Mouse (Mus musculus): ENCODE results near the gene Pth.

Pth gene

GRCm38 (mm10) chr7:113388470-113388869 is at the start of gene Pth:
Gene Pth (minus strand): TSS chr7:113388570.
- in situ Hi-C loops (cut with MboI, MseI) = no loop called here

GRCm38 (mm10) chr7:113436312-113436711 is 47.9 kb upstream of the Pth start:
- in situ Hi-C loops (cut with MboI, MseI) = no loop called here

GRCm38 (mm10) chr7:113434286-113434685 is 45.9 kb upstream of the Pth start:
- in situ Hi-C loops (cut with MboI, MseI) = no loop called here

- in situ Hi-C loops (cut with MboI, MseI) = no loop called here
Measured at GRCm38 (mm10) chr7:113433451-113433850, 45.1 kb upstream of the Pth start.

- in situ Hi-C loops (cut with MboI, MseI) = no loop called here
Measured at GRCm38 (mm10) chr7:113432891-113433290, 44.5 kb upstream of the Pth start.

GRCm38 (mm10) chr7:113420771-113421170 is 32.4 kb upstream of the Pth start:
- in situ Hi-C loops (cut with MboI, MseI) = no loop called here

GRCm38 (mm10) chr7:113419070-113419782 is 30.9 kb upstream of the Pth start:
- in situ Hi-C loops (cut with MboI, MseI) = no loop called here

GRCm38 (mm10) chr7:113416536-113416935 is 28.2 kb upstream of the Pth start:
- in situ Hi-C loops (cut with MboI, MseI) = no loop called here

- in situ Hi-C loops (cut with MboI, MseI) = no loop called here
Measured at GRCm38 (mm10) chr7:113415256-113415655, 26.9 kb upstream of the Pth start.

GRCm38 (mm10) chr7:113408712-113409111 is 20.3 kb upstream of the Pth start:
- in situ Hi-C loops (cut with MboI, MseI) = no loop called here

- in situ Hi-C loops (cut with MboI, MseI) = no loop called here
Measured at GRCm38 (mm10) chr7:113398083-113398482, 9.7 kb upstream of the Pth start.

- in situ Hi-C loops (cut with MboI, MseI) = no loop called here
Measured at GRCm38 (mm10) chr7:113396661-113397060, 8.3 kb upstream of the Pth start.

- in situ Hi-C loops (cut with MboI, MseI) = no loop called here
Measured at GRCm38 (mm10) chr7:113391619-113392018, 3.2 kb upstream of the Pth start.

GRCm38 (mm10) chr7:113377875-113378658 is 10.3 kb downstream of the Pth start:
- in situ Hi-C loops (cut with MboI, MseI) = loop anchor here (5.0 kb wide), 2 partner anchors 64 to 209 kb away; no protein-coding TSS in a partner anchor

GRCm38 (mm10) chr7:113372682-113373081 is 15.7 kb downstream of the Pth start:
- in situ Hi-C loops (cut with MboI, MseI) = loop anchor here (5.0 kb wide), 1 partner anchor 140 kb away; the partner anchor contains the start of gene Far1

GRCm38 (mm10) chr7:113369620-113370340 is 18.6 kb downstream of the Pth start:
- in situ Hi-C loops (cut with MboI, MseI) = loop anchor here (5.0 kb wide), 1 partner anchor 143 kb away; the partner anchor contains the start of gene Far1

- in situ Hi-C loops (cut with MboI, MseI) = no loop called here
Measured at GRCm38 (mm10) chr7:113368746-113369619, 19.4 kb downstream of the Pth start, which contains the start of gene Btbd10. Gene Btbd10 (minus strand): TSS chr7:113369392.

GRCm38 (mm10) chr7:113367440-113367839 is 20.9 kb downstream of the Pth start:
- in situ Hi-C loops (cut with MboI, MseI) = no loop called here

GRCm38 (mm10) chr7:113349089-113349488 is 39.3 kb downstream of the Pth start:
- in situ Hi-C loops (cut with MboI, MseI) = no loop called here

- in situ Hi-C loops (cut with MboI, MseI) = no loop called here
Measured at GRCm38 (mm10) chr7:113347694-113348093, 40.7 kb downstream of the Pth start.

GRCm38 (mm10) chr7:113347271-113347670 is 41.1 kb downstream of the Pth start:
- in situ Hi-C loops (cut with MboI, MseI) = no loop called here

Measured in T-helper 2 cell (primary cell).